Mouse (Mus musculus) thymus, postnatal 36 days (tissue): ENCODE measurements at regions not wholly inside any gene's neighbourhood (a gene's known extent, or its start where the extent isn't known, plus 50 kb on each side); places are given as distances from the start of the nearest gene placed in this dataset.

Source experiments
- DNase-seq, 2 experiments: peaks; one replicate each; pipeline ENCODE4 v3.0.0; 2022; ENCODE audit warnings: mixed read lengths in 2 of 2

GRCm38 (mm10) chr11:18163156-18164024, 209.7 kb upstream of the Etaa1 start:
- no peak for DNase-seq

GRCm38 (mm10) chr11:18156506-18156905, 202.8 kb upstream of the Etaa1 start:
- DNase-seq, result no peak

GRCm38 (mm10) chr11:18151788-18152563, 198.3 kb upstream of the Etaa1 start:
- peak in 1 of 2 experiments; percentile 3 for DNase-seq

GRCm38 (mm10) chr11:18151369-18151768, 197.7 kb upstream of the Etaa1 start:
- DNase-seq, result no peak

- DNase-seq, result no peak
These were observed 173.8 kb upstream of the Etaa1 start for GRCm38 (mm10) chr11:18127488-18127887.

GRCm38 (mm10) chr11:18123031-18123430, 169.4 kb upstream of the Etaa1 start:
- DNase-seq, result no peak

GRCm38 (mm10) chr11:18122616-18123015, 168.9 kb upstream of the Etaa1 start:
- no peak for DNase-seq

- no peak for DNase-seq
These were observed 162.2 kb upstream of the Etaa1 start for GRCm38 (mm10) chr11:18115693-18116450.

GRCm38 (mm10) chr11:18102841-18103240, 149.2 kb upstream of the Etaa1 start:
- no peak for DNase-seq

GRCm38 (mm10) chr11:18075840-18076435, 122.3 kb upstream of the Etaa1 start:
- DNase-seq, result no peak

- DNase-seq, result no peak
These were observed 117.1 kb upstream of the Etaa1 start for GRCm38 (mm10) chr11:18070586-18071306.

GRCm38 (mm10) chr11:18070032-18070374, 116.3 kb upstream of the Etaa1 start:
- DNase-seq, result no peak

GRCm38 (mm10) chr11:18069348-18070031, 115.8 kb upstream of the Etaa1 start:
- DNase-seq, result no peak

GRCm38 (mm10) chr11:18068085-18068484, 114.4 kb upstream of the Etaa1 start:
- no peak for DNase-seq

GRCm38 (mm10) chr11:18067676-18068075, 114.0 kb upstream of the Etaa1 start:
- no peak for DNase-seq

GRCm38 (mm10) chr11:18041589-18041988, 87.9 kb upstream of the Etaa1 start:
- DNase-seq, result no peak

- no peak for DNase-seq
These were observed 77.4 kb upstream of the Etaa1 start for GRCm38 (mm10) chr11:18031049-18031448.

- no peak for DNase-seq
These were observed 68.4 kb upstream of the Etaa1 start for GRCm38 (mm10) chr11:18022065-18022464.

GRCm38 (mm10) chr11:18015239-18015638, 61.6 kb upstream of the Etaa1 start:
- no peak for DNase-seq

GRCm38 (mm10) chr11:18014610-18015009, 60.9 kb upstream of the Etaa1 start:
- no peak for DNase-seq

- DNase-seq, result no peak
These were observed 58.4 kb upstream of the Etaa1 start for GRCm38 (mm10) chr11:18012085-18012484.
